Mouse (Mus musculus) stomach, postnatal 0 days (tissue): ENCODE data around the gene Ptprk.

Experiments used
- CTCF ChIP-seq: IDR thresholded peaks from 2 replicates; pipeline ENCODE4 v1.5.1; 2016; ENCODE audit warnings: antibody characterized with exemption, low read depth, mild to moderate bottlenecking, moderate library complexity
- EP300 ChIP-seq: optimal IDR thresholded peaks from 2 replicates; pipeline ENCODE3; 2016; ENCODE audit warnings: antibody characterized with exemption

GRCm38 (mm10) chr10:28497791-28498190, 423.2 kb downstream of the Ptprk start:
- TF ChIP-seq CTCF, result no peak
- no peak for TF ChIP-seq EP300
